Mouse (Mus musculus) ovary, adult 18-20 months (tissue): ENCODE data around the gene Glipr1.

ENCODE experiments used
- DNase-seq: peaks from one replicate; pipeline ENCODE4 v3.0.0; 2022; ENCODE audit warnings: low spot score, mixed read lengths

Gene Glipr1

DNA sequence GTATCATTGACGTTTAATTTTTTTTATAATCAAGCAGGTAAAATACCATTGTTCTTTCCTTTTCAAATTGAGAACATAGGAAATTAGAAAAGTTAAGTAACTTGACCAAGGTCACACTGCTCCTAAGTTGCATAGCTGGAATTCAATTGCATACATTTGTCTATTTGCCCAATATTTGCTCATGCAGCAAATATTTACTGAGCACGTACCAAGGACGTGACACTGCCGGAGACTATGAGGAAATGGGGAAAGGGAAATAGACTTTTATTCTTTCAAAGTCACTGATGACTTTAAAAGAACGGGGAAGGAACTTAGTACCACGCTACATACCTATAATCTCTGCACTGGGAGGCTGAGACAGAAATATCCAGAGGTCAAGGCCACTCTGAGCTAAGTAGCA, 42.0 kb downstream of the Glipr1 start:
- no peak for DNase-seq

DNA sequence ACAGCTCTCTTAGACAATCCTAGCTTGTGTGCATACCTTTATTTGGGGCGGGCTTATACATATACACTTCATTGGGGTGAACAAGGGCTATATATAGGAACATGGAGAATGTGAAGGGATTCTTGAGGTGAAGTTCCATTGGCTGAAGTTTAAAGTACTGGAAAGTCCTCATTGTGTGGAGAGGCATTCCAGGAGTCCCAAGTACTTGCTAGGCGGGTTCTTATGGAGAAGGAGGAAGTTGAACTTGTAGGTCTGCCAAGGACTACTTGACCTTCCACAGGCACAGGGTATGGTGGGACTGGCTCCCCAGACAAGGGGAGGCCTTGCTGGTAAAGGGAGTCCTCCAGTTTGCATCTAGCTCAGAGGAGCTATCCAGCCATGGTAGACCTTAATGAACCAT, 43.1 kb downstream of the Glipr1 start:
- no peak for DNase-seq

DNA sequence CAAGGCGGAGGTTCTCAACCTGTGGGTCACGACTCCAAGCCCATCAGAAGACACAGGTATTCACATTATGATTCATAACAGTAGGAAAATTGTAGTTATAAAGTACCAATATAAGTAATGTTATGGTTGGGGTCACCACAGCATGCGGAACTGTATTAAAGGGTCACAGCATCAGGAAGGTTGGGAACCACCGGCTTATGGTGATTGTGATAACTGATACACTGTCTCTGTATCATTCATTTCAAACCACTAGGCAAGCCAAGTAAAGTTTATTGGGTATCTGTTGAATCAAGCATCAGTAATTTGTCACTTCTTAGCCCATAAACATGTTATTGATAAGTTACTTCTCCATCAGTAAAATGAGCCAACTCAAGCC, 44.4 kb downstream of the Glipr1 start:
- DNase-seq, result no peak

DNA sequence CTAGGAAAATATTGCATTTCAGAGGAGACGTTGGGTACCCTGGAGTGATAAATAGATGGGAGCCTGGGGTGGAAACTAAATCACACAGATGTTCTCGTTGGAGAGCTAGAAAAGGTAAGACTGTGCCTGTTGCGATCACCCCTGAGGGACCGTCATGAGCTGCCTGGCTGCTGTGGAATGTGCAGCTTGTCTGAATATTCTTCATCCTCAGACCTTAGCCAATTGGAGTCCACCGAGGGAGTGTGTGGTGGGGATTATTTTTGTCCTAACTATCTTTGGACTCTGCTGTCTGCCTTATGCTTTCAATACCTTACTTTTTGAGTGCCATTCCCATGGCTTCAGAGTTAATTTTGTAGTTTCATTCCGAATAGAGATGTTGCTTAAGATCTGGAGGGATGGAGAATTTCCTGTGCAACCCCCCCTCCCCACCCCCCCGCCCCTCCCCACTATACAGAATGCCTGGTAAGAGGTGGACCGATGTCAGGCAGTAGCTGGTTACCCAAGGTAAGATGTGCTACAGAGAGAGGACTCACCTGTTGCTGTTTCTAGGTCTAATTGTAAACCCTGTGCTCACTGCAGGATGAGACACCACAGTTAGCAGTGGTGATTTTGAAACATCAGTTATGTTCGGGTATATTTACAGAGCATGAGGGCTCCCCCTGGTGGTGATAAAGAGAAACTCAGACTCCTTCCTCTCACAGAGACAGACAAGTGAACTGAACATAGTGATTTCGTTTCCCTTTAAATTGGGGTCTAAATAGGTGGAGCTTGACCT, 45.0 kb downstream of the Glipr1 start:
- DNase-seq, result peak; percentile 12

DNA sequence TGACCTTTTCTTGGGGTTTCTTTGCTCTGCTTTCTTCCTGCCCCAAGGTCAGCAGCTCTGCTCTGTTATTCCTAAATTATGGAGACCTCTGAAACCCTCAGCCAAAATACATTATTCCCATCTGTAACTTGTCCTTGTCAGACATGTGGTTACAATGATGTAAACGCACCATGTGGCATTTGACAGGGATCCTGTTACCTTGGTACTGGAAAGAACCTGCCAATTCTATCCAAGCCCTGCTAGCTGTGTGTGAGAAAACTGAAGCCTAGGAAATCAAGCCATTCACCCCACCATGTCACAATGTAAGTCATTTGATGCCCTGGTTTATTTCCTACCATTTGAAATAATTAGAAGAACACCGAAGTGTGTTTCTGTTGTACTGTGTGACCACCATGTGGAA, 46.6 kb downstream of the Glipr1 start:
- no peak for DNase-seq

DNA sequence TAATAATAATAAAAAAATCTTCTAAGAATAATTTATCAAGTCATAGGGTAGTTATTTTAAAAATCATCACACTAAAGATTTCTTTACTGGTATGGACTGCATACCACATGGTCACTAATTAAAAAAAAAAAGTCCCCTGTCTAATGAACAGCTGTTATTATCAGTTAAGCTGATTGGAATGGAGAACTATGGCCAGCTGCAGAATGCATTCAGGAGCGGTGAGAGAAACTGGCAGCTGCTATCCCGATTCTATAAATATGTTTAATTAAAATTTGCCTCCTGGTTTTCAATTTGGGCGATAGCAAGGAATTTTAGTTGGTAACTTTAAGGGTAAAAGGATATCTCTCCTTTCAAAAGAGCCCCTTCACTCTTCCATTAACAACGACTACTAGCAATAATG, 53.4 kb downstream of the Glipr1 start:
- no peak for DNase-seq

DNA sequence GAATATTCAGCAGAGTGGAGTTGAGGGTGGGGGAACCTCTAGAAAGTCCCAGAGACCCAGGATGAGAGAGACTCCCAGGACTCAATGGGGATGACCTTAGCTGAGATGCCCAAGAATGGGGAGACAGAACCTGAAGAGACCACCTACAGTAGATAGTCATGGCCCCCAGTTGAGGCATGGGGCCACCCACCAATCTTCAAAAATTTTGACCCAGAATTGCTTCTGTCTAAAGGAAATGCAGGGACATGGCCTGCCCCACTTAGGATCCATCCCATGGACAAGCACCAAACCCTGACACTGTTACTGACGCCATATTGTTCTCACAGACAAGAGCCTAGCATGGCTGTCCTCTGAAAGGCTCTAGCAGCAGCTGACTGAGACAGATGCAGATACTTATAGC, 54.4 kb downstream of the Glipr1 start:
- DNase-seq, result no peak

DNA sequence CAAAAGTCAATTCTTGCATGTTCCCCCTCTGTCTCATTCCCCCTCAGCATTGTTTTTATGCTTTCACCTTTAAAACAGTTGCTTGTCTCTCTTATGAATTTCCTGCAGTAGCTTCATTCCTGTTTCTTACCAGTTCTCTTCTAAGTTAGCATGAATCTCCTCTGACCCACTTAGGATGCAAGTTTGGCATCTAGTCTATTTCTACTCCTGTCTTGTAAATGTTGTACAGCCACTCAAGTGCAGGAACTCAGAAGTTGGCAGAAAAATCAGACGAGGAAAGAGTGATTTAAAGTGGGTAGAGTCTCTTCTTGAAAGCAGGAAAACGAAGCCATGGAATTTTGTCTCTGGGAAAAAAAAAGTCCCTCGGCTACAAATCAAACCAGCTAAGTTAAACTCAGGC, 56.9 kb downstream of the Glipr1 start:
- DNase-seq, result no peak

DNA sequence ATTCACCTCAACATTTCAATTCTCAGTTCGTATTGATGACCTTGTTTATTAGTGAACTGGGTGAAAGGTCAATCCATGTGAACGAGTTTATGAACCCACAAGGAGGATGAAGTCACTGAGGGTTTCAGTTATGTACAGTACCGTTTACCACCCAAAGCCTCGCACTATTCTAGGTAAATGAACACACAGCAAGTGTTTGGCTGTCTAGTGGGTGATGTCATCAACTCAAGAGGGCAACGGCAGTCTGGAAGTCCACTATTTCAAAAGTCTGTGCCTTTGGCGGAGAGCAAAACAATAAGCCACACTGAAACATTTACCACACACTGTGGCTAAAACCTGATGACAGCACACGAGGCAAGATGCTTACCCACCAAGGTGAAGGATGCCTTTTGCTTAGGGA, 59.4 kb downstream of the Glipr1 start:
- no peak for DNase-seq

DNA sequence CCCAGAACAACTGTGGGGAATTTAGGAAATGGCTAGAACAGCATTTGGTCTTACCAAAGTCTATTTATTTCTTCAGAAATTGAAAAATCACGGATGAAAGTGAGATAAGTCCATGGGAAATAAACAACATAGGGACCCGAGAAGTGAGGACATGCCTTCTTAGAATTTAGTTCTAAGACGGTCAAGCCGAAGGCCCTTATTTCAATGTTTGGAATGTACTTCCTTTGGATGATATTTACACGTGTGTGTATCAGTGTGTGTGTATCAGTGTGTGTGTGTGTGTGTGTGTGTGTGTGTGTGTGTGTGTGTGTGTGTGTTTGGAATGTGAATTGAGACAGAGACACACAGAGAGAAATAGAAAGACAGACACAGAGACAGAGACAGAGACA, 65.3 kb downstream of the Glipr1 start:
- no peak for DNase-seq

DNA sequence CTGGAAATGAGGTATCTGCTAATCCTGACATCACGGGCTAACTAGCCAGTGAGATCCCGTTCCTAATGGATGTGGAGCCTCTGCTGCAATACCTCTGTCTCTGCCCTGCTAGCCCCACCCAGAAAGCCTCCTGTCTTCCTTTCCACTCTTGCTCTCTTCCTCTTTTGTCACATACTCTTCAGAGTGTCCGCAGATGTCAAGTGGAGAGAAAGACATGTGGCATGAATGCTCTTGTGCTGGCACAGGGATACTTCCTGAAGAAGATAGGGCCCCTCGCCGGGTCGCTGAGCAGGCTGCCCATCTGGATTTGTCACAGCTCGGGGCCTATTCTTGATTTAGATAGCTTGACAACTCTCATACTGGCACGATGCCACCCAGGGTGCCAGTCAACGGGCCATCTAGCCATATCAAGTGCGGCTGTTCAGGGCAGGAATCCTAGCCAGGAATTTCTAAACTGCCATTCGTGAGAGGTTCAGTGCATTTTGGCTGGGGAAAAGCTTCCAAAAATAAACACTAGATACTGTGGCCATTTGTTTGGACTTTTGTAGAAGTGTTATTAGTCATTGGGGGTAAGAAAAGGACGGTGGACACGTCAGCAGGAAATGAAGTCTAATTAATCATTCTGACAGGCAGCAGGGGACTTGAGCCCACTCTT, 65.8 kb downstream of the Glipr1 start:
- peak; percentile 24 for DNase-seq

DNA sequence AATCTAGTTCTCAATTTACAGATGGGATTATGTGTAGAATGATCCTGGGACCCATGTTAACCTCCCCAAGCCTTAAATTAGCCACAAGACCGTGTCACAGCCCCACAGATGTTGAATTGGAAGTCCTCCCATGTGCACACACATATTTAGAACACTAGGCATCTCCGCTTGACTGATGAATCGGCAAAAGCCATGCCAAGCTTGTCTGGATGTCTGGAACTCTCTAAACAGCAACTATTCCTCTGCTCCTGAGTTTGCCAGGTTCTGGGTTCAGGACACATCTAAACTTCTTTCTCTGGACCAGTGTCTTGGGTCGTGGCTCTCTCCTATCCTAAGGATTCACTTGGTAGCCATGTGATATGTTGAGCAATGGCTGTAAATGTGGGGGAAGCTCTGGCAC, 66.4 kb downstream of the Glipr1 start:
- DNase-seq, result no peak
